Mouse (Mus musculus) C2C12 (cell line): ENCODE results near the gene Ccdc22. TPM values are rescaled to one million over a fixed set of nuclear protein-coding genes. Genes with fewer than 3 reads are reported as not detected.

Experiments used
- H3K27me3 ChIP-seq: one replicate; pipeline ENCODE4 v1.6.1; 2011; ENCODE audit not compliant: control insufficient read depth, insufficient read depth, insufficient read length
- H3K36me3 ChIP-seq: one replicate; pipeline ENCODE4 v1.6.1; 2011; ENCODE audit not compliant: control insufficient read depth, insufficient read depth
- H3K4me3 ChIP-seq: one replicate; pipeline ENCODE4 v1.5.1; 2011; ENCODE audit warnings: mild to moderate bottlenecking, control low read depth; ENCODE audit not compliant: poor library complexity, insufficient read depth, severe bottlenecking
- H3K79me2 ChIP-seq: one replicate; pipeline ENCODE4 v1.6.1; 2011; ENCODE audit not compliant: control insufficient read depth, insufficient read depth
- H3K79me3 ChIP-seq: one replicate; pipeline ENCODE4 v1.6.1; 2011; ENCODE audit warnings: low read depth, control low read depth
- H3ac ChIP-seq: one replicate; pipeline ENCODE3; 2011; ENCODE audit warnings: low read depth; ENCODE audit not compliant: control insufficient read depth, insufficient read length
- CEBPB ChIP-seq: IDR thresholded peaks from one replicate; pipeline ENCODE4 v1.6.1; 2011; ENCODE audit warnings: low read depth, mild to moderate bottlenecking, control low read depth, moderate library complexity
- CTCF ChIP-seq: IDR thresholded peaks from one replicate; pipeline ENCODE4 v1.5.1; 2011; ENCODE audit not compliant: control insufficient read depth, insufficient read depth, insufficient read length
- FOSL1 ChIP-seq: IDR thresholded peaks from one replicate; pipeline ENCODE4 v1.8.0; 2011; ENCODE audit warnings: mild to moderate bottlenecking, low read length; ENCODE audit not compliant: poor library complexity, insufficient read depth, severe bottlenecking
- MAX ChIP-seq: IDR thresholded peaks from one replicate; pipeline ENCODE4 v1.6.1; 2011; ENCODE audit warnings: mild to moderate bottlenecking, control low read depth
- MYOD1 ChIP-seq: IDR thresholded peaks from one replicate; pipeline ENCODE4 v1.6.1; 2011; ENCODE audit warnings: low read depth; ENCODE audit not compliant: control insufficient read depth, insufficient read length
- MYOG ChIP-seq: IDR thresholded peaks from one replicate; pipeline ENCODE4 v1.6.1; 2011; ENCODE audit not compliant: control insufficient read depth, insufficient read length; ENCODE audit errors: extremely low read depth
- USF1 ChIP-seq: IDR thresholded peaks from one replicate; pipeline ENCODE4 v1.6.1; 2011; ENCODE audit warnings: low read depth, mild to moderate bottlenecking, control low read depth, moderate library complexity
- polyA plus RNA-seq: library from polyadenylated mRNA; unstranded; fragments of >200 nt; fragmentation: generic; extraction: Trizol; gene quantifications from one replicate; pipeline ENCODE4 v1.2.1, GENCODE M21; 2012; ENCODE audit warnings: missing spikeins

Gene Ccdc22
- polyA plus RNA-seq, 1 experiment = 38.0 TPM

GRCm38 (mm10) chrX:7610035-7610434 lies 4.7 kb upstream of the Ccdc22 start:
- no peak overlapping the region for H3ac ChIP-seq
- no peaks in the 10 kb centered on the region for H3K79me2 ChIP-seq
- no peaks in the 10 kb centered on the region for H3K36me3 ChIP-seq
- H3K27me3 ChIP-seq = no peaks in the 10 kb centered on the region
- H3K79me3 ChIP-seq = no peaks in the 10 kb centered on the region
- TF ChIP-seq MAX = no peak
- TF ChIP-seq MYOG = no peak
- TF ChIP-seq CEBPB = no peak
- TF ChIP-seq CTCF = no peak
- no peak overlapping the region for H3K4me3 ChIP-seq

DNA sequence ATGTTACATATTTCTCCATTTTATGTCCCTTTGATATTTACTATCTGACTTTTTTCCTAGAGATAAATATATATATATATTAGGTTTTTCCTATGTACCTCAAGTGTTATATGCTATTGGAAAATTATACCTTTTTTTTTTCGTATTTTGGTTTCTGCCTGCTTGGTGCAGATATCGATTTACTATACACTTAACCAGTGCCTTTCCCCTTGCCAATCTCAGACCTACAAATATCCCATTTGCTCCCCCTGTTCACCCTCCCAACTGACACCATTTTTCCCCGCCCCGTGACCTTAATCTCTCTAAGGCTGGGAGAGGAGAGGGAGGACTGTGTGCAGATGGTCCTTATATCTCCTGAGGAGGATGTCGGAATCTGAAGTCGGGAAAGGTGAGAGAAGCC lies 1.5 kb upstream of the Ccdc22 start, which contains the start of gene Cacna1f:
Cacna1f (plus strand) TSS at position 301 of the 400 bp plus-strand sequence.
- Histone ChIP-seq H3ac (no peak within 1 kb of the TSS), H3K79me2 (peaks cover 15% of the 10 kb centered on the region)
- TF ChIP-seq CEBPB = no peak
- TF ChIP-seq MYOG = no peak
- TF ChIP-seq MAX = no peak
- no peak for TF ChIP-seq FOSL1
- no peak for TF ChIP-seq MYOD1
- no peak for TF ChIP-seq USF1
- TF ChIP-seq CTCF = no peak

GRCm38 (mm10) chrX:7605575-7605941 lies 241 bp upstream of the Ccdc22 start:
- Histone ChIP-seq H3K79me2 (peaks cover 15% of the 10 kb centered on the region), H3ac (no peak overlapping the region), H3K27me3 (no peaks in the 10 kb centered on the region), H3K4me3 (no peak overlapping the region), H3K36me3 (peaks cover 3% of the 10 kb centered on the region), H3K79me3 (peaks cover 2% of the 10 kb centered on the region)
- TF ChIP-seq FOSL1 (no peak), CEBPB (no peak), USF1 (no peak), MYOD1 (no peak), MAX (no peak), MYOG (no peak), CTCF (no peak)

More for the DNA sequence above, 1.5 kb upstream of the Ccdc22 start, which contains the start of gene Cacna1f:
- H3K27me3 ChIP-seq = no peaks in the 10 kb centered on the region
- no peaks in the 10 kb centered on the region for H3K79me3 ChIP-seq
- peaks cover 3% of the 10 kb centered on the region for H3K36me3 ChIP-seq
- no peak within 1 kb of the TSS for H3K4me3 ChIP-seq

DNA sequence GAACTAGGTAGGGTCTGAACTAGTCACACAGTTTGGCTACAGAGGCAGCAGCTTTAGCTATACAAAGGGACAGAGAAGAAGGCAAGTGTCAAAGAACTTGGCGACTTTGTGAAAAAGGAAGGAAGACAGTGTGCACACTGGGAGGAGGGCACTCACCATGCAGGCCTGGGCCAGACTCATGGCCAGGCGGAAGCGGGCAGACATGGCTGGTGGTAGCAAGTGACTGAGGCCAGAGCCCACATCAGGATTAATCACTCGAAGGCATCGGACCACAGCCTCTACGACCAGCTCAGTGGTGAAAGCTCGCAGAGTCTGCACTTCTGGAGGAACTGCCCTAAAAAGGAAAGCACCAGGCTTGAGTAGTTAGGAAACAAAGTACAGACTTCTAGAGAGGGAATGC lies 1.3 kb downstream of the Ccdc22 start:
- Histone ChIP-seq H3K27me3 (no peaks in the 10 kb centered on the region), H3K4me3 (peak overlapping the region; percentile 42), H3K79me2 (peaks cover 15% of the 10 kb centered on the region), H3K36me3 (peaks cover 3% of the 10 kb centered on the region), H3K79me3 (peaks cover 2% of the 10 kb centered on the region), H3ac (peak overlapping the region; percentile 53)
- TF ChIP-seq CTCF (no peak), USF1 (no peak), MYOG (no peak), FOSL1 (no peak), MYOD1 (no peak), CEBPB (no peak), MAX (no peak)

DNA sequence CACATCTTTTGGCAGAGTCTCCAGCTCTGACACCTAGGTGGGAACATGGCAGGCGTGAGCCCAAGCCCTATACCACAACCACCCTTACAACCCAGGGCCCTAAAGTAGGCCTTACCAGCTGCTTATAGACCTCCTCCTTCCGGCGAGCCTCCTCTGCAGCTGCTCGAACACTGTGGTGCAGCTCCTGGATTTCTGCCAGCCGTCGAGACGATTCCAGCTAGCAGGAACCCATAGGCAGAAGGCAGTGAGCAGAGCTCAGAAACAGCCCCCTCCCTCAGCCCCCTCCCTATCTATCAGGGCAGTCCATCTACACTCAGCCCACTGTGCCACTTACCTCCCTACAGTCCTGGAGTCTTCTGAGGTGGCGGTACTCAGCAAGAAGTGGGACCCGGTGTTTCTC lies 9.9 kb downstream of the Ccdc22 start:
- TF ChIP-seq MAX (no peak), MYOD1 (no peak), FOSL1 (no peak), MYOG (no peak), USF1 (no peak), CTCF (no peak), CEBPB (no peak)
- no peak overlapping the region for H3ac ChIP-seq
- peaks cover 3% of the 10 kb centered on the region for H3K36me3 ChIP-seq

DNA sequence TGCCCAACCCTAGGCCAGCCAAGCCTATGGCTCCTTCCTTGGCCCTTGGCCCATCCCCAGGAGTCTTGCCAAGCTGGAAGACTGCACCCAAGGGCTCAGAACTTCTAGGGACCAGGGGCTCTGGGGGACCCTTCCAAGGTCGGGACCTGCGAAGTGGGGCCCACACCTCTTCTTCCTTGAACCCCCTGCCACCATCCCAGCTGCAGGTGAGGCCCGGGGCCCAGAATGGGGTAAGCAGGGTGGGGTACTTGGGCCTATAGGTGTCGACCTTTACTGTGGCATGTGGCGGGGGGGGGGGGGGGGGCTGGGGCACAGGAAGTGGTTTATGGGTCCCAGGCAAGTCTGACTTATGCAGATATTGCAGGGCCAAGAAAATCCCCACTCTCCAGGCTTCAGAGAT lies 19.0 kb downstream of the Ccdc22 start:
- no peak for TF ChIP-seq CTCF
- H3K4me3 ChIP-seq = no peak overlapping the region
- no peaks in the 10 kb centered on the region for H3K36me3 ChIP-seq
- H3ac ChIP-seq = no peak overlapping the region
- no peaks in the 10 kb centered on the region for H3K79me2 ChIP-seq
- no peaks in the 10 kb centered on the region for H3K27me3 ChIP-seq
- no peaks in the 10 kb centered on the region for H3K79me3 ChIP-seq

More for the DNA sequence above, 9.9 kb downstream of the Ccdc22 start:
- Histone ChIP-seq H3K79me3 (no peaks in the 10 kb centered on the region), H3K79me2 (no peaks in the 10 kb centered on the region), H3K4me3 (no peak overlapping the region), H3K27me3 (no peaks in the 10 kb centered on the region)

GRCm38 (mm10) chrX:7583881-7584280 lies 21.4 kb downstream of the Ccdc22 start:
- no peak overlapping the region for H3ac ChIP-seq
- no peaks in the 10 kb centered on the region for H3K27me3 ChIP-seq
- no peaks in the 10 kb centered on the region for H3K36me3 ChIP-seq
- H3K79me3 ChIP-seq = no peaks in the 10 kb centered on the region
- H3K4me3 ChIP-seq = no peak overlapping the region
- no peak for TF ChIP-seq MAX
- no peak for TF ChIP-seq CTCF
- no peak for TF ChIP-seq FOSL1
- TF ChIP-seq CEBPB = no peak
- no peak for TF ChIP-seq USF1
- TF ChIP-seq MYOG = no peak
- TF ChIP-seq MYOD1 = no peak
- no peaks in the 10 kb centered on the region for H3K79me2 ChIP-seq
